Mouse (Mus musculus): Measurements from ENCODE around the gene Zfp62.
A peak's percentile ranks its signal among the peaks of the same experiment; 100 is the strongest.

Zfp62 gene

GRCm38 (mm10) chr11:49248226-49248973 lies 45.3 kb downstream of the Zfp62 start:
- peak; percentile 57 for DNase-seq (ENCODE audit: low read depth, low spot score)

- DNase-seq (ENCODE audit: low read depth, low spot score), result no peak
Measured at GRCm38 (mm10) chr11:49248974-49249700, 46.0 kb downstream of the Zfp62 start.

GRCm38 (mm10) chr11:49249811-49250421 lies 46.8 kb downstream of the Zfp62 start:
- peak; percentile 93 for DNase-seq (ENCODE audit: low read depth, low spot score)

- peak; percentile 92 for DNase-seq (ENCODE audit: low read depth, low spot score)
Measured at GRCm38 (mm10) chr11:49250422-49251379, 47.6 kb downstream of the Zfp62 start.

- DNase-seq (ENCODE audit: low read depth, low spot score), result peak; percentile 64
Measured at GRCm38 (mm10) chr11:49251380-49251761, 48.3 kb downstream of the Zfp62 start.

- DNase-seq (ENCODE audit: low read depth, low spot score), result peak; percentile 56
Measured at GRCm38 (mm10) chr11:49252048-49252447, 49.0 kb downstream of the Zfp62 start.

GRCm38 (mm10) chr11:49253035-49253434 lies 49.9 kb downstream of the Zfp62 start:
- DNase-seq (ENCODE audit: low read depth, low spot score), result no peak

- DNase-seq (ENCODE audit: low read depth, low spot score), result no peak
Measured at GRCm38 (mm10) chr11:49259296-49259695, 56.2 kb downstream of the Zfp62 start.

GRCm38 (mm10) chr11:49259829-49260228 lies 56.7 kb downstream of the Zfp62 start:
- DNase-seq (ENCODE audit: low read depth, low spot score), result no peak

- DNase-seq (ENCODE audit: low read depth, low spot score), result no peak
Measured at GRCm38 (mm10) chr11:49260598-49261312, 57.7 kb downstream of the Zfp62 start.

- DNase-seq (ENCODE audit: low read depth, low spot score), result no peak
Measured at GRCm38 (mm10) chr11:49261313-49261855, 58.3 kb downstream of the Zfp62 start.

GRCm38 (mm10) chr11:49262286-49262685 lies 59.2 kb downstream of the Zfp62 start:
- no peak for DNase-seq (ENCODE audit: low read depth, low spot score)

- no peak for DNase-seq (ENCODE audit: low read depth, low spot score)
Measured at GRCm38 (mm10) chr11:49263149-49263548, 60.1 kb downstream of the Zfp62 start.

GRCm38 (mm10) chr11:49264081-49264480 lies 61.0 kb downstream of the Zfp62 start:
- DNase-seq (ENCODE audit: low read depth, low spot score), result no peak

GRCm38 (mm10) chr11:49264622-49265021 lies 61.5 kb downstream of the Zfp62 start:
- DNase-seq (ENCODE audit: low read depth, low spot score), result no peak

GRCm38 (mm10) chr11:49265101-49265500 lies 62.0 kb downstream of the Zfp62 start:
- no peak for DNase-seq (ENCODE audit: low read depth, low spot score)

- no peak for DNase-seq (ENCODE audit: low read depth, low spot score)
Measured at GRCm38 (mm10) chr11:49266671-49267070, 63.6 kb downstream of the Zfp62 start.

- DNase-seq (ENCODE audit: low read depth, low spot score), result no peak
Measured at GRCm38 (mm10) chr11:49267316-49267715, 64.2 kb downstream of the Zfp62 start.

GRCm38 (mm10) chr11:49267970-49268579 lies 65.0 kb downstream of the Zfp62 start:
- no peak for DNase-seq (ENCODE audit: low read depth, low spot score)

Measured in A20 (cell line).